Mouse (Mus musculus) brain, embryonic 14.5 days (tissue): ENCODE measurements around the gene Gm49340.
"Not testable (repeated sequence)": the region's sequence is repeated elsewhere in the genome, so short reads cannot be mapped to it uniquely, and the experiment has no call there.

ENCODE experiments used
- CTCF ChIP-seq: fragments of 200-500 bp; IDR thresholded peaks from 2 replicates; pipeline ENCODE4 v1.5.1; 2012; ENCODE audit warnings: inconsistent platforms, mild to moderate bottlenecking, moderate library complexity, borderline replicate concordance; ENCODE audit not compliant: insufficient read depth, insufficient read length; ENCODE audit errors: extremely low read depth
- POLR2A ChIP-seq: fragments of 200-500 bp; IDR thresholded peaks from 2 replicates; pipeline ENCODE4 v1.6.1; 2012; ENCODE audit warnings: mild to moderate bottlenecking, inconsistent platforms, borderline replicate concordance; ENCODE audit not compliant: poor library complexity, insufficient read depth, insufficient read length, severe bottlenecking; ENCODE audit errors: extremely low read depth

- not testable (repeated sequence) for TF ChIP-seq POLR2A, CTCF
These were observed 11.0 kb upstream of the Gm49340 start for GRCm38 (mm10) chr11:73318581-73318980.
